Mouse (Mus musculus) frontal cortex, postnatal 10 days (tissue): ENCODE measurements around the gene Mocs3.
A peak's percentile ranks its signal among the peaks of the same experiment; 100 is the strongest.

Experiments
- DNase-seq, 2 experiments: peaks; one replicate each; pipeline ENCODE4 v3.0.0; 2022; ENCODE audit warnings: low spot score in 2 of 2, mixed read lengths in 1 of 2

The Mocs3 gene

GRCm38 (mm10) chr2:168242841-168243240 is 12.4 kb downstream of the Mocs3 start:
- DNase-seq, result no peak

- DNase-seq, result no peak
Observed at GRCm38 (mm10) chr2:168243278-168243677, 12.9 kb downstream of the Mocs3 start.

DNA sequence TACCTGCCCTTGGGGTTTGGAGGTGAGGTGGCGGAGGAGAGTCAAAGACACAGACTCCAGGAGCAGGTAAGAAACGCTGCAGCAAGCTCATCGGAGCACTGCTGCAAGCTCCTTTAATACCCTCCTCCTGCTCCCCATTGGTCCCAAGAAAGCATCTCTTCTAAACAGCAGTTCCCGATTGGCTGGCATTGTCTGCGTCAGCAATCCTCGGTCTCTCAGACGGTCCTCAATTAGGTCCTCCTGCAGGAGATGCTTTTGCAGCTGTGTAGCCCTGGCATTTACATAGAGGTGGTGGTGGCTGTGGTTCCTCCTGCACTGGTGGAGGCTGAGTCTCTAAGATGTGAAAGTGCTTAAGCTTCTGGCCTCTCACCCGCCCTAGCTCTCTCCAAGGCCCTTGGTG is 15.1 kb downstream of the Mocs3 start:
- no peak for DNase-seq

DNA sequence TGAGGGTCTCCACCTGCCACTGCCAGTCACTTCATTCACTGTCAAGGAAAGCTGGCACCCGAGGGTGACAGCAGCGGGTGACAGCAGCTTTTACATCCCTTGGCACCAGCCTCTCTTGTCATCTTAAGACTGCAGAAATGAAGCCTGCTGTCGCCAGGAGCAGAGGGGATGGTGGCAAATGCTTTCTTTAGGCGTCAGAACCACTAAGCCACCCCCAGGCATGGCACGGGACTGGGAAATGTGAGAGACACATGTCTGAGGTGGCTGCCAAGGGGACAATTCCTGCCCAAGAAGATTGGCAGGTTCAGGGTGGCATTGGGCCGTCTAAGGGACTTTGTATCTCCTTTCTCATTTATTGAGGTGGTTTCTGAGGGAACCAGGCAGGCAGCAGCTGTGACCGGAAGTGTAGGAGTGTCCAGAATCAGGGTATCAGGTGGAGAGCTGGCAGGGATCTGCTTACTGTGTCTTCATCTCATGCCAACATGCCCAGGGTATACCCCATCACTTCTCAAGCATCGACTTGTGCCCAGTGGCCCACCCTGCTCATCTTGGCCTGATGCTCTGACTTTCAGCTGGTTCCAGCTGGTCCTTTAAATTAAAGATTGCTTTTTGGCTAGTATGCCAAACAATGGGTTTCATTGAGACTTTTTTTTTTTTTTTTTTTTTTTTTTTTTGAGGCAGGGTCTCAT is 17.9 kb downstream of the Mocs3 start:
- DNase-seq, result no peak

GRCm38 (mm10) chr2:168248856-168249245 is 18.4 kb downstream of the Mocs3 start:
- DNase-seq, result no peak

- peak; percentile 54 to 76 for DNase-seq
Observed at GRCm38 (mm10) chr2:168250270-168250669, 19.8 kb downstream of the Mocs3 start.

DNA sequence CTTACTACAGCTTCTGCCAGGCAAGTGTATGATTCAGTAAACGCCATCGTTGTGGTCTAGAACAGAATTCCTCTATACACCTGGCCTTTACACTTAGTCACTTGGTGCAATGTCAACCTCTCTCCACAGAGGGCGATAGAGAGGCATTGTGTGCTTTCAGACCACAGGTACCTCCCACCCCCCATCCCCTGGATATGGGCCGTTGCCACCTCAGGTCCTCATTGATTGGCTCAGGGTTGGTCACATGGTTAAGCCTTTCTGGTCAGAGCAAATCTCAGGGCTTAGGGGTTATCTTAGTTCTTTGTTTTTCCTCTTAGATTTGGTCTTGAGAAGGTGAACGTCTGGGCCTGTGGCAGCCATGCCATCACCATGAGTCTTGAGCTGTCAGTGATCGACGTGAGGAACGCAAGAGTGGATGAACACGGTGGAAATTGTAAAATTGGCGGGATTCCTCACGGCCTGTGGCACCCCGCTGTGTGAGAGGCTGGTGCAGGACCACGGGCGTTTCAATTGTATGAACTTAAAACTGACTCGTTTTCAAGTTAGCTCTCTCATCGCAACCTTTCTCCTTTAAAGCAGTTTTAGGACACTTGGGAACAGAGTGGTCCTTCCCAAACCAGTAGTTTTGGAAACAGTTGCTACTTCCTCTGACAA is 22.3 kb downstream of the Mocs3 start:
- DNase-seq, result no peak

DNA sequence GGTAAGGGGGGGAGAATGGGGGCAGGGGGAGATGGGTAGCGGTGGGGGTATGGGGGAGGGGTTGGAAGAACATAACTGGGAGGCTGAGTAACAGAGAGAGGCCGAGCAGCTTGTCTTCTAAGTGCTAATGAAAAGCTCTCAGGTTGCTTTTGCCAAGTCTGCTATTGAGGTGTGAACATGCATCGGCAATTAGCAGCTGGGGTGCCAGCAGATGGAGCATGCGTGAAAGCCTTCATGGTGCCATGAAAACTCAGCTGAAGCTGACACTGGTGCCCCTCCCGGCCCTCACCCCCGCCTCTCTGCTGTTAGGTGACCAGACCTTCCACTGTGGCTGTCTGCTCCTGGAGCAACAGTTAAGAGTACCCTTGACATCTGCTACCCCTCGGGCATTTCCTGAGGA is 23.4 kb downstream of the Mocs3 start:
- peak in 1 of 2 experiments; percentile 44 for DNase-seq

DNA sequence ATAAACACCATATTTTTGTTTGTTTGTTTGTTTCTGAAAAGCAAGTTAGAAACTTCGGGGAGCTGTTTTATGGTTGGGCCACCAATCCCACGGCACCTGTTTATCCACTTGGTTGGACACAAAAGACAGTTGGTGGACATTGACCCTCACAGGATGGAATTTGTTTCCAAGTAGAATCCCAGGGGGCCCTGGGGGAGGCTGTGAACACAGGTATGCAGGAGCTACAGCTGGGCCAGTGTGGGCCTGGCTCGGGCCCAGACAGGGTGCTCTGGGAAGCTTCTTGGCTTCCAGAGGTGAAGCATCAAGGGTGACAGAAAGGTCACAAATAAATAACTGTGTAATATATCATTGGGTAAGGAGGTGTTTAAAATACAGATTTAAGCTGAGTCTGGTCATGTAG is 26.1 kb downstream of the Mocs3 start:
- DNase-seq, result no peak

DNA sequence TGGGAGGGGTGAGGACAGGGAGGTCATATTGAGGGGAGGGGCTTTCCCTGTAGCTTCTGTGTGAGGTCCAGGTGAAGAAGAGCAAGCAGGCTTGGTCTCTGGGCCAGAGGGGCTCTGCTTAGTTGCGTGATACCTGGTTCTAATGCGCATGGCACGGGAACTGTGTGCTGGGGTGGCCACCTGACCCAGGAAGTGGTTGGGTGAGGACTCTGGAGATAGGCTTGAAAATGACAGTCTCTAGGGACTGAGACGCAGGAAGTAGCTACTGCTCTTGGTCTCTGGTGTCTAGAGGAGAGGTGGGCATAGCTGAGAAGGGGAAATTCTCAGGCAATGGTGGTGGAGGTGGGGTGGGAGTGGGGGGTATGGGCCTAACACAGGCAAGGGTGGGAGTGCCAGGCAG is 26.8 kb downstream of the Mocs3 start:
- DNase-seq, result no peak

DNA sequence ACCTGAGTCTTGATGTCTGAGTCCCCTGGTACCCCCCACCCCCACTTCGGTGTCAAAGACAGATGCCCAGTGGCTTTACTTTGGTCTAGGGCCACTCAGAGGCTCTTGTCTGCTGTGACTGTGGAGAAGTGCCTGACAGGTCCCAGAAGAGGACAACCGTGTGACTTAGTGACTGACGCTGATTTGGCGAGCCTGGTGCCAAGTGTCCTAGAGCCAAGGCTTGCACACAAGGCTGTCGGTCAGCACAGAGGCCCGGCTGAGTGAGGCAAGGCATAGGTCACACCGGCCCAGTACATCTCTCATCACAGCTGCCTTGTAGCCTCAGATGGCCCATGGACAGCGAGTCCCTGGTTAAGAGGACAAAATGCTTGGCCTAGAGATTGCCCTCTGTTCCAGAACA is 28.6 kb downstream of the Mocs3 start:
- no peak for DNase-seq

DNA sequence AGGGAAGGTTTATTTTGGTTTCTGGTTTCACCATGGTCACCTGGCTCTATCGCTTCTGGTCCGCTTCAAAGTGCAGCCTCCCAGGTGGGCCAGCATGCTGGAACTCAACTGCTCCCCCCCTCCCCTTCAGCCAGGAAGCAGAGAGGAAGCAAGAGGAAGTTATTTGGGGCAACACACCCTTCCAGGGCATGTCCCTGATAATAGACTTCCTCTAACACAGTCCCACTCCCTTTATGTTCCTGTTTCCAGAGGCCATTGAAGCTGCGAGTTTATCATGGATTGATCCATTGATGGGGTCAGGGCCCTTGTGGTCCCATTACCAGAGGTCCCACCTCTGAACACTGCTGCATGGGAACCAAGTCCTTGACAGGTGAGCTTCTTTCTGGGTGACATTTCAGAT is 29.7 kb downstream of the Mocs3 start:
- no peak for DNase-seq

GRCm38 (mm10) chr2:168260900-168261299 is 30.5 kb downstream of the Mocs3 start:
- no peak for DNase-seq

DNA sequence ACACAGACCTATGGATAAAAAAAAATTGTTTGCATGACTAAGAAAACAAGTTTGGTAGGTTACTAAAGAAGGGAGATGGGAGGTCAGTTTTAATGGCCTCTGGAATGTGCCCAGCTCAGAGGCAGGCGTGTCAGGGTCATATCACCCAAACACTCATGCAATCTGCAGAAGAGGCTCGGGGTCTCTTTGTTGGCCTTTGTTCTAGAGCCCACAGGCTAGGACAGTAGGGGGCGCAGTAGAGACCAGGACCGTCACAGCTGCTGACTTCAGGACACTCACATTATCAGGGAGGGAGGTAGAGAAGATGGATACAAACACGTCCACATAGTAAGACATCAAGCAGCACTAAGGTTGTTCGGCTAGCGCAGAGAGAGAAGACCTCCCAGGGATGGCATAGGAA is 37.6 kb downstream of the Mocs3 start:
- no peak for DNase-seq

DNA sequence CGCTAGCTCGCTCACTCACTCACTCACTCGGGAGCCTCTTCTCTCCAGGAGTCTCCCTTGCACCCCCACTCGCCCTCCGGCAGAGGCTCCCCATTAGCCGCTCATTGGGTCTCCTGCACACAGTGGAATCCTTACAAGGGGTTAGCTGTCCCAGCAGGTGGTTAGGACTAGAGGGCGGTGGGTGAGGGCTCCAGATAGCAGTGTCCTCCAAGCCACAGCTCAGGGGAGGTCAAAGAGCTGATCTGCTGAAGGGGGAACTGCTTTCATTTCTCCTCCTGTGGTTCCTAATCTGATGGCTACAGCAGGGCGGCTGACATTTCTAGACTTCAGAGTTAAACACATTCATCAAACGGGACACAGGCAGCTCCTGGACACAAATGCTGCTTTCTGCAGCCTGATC is 43.0 kb downstream of the Mocs3 start:
- no peak for DNase-seq

DNA sequence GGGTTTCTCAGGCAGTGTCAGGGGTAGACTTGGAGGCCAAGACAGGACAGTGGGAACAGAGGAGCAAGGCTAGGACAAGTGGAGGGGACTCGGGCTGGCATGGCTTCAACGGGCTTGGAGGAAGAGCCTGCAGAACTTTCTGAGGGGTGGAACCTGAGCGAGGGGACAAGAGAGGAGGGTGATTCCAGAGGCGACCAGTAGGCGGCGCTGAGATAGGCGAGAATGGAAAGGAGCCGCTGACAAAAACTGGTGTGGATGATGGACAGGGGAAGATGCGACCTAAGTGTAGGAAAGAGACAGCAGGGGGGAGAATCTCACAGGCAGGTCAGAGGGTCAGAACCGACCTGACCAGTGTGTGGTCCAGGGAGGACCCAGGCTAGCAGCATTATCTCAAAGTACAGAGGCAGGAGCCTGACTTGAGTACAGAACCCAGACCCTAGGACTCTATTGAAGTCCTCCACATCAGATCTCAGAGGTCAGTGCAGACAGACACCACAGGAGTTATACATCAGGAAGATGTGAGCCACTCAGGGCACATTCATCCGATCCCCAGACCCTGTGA is 44.0 kb downstream of the Mocs3 start:
- DNase-seq, result peak in 1 of 2 experiments; percentile 58

- no peak for DNase-seq
Observed at GRCm38 (mm10) chr2:168280729-168281581, 50.5 kb downstream of the Mocs3 start.

DNA sequence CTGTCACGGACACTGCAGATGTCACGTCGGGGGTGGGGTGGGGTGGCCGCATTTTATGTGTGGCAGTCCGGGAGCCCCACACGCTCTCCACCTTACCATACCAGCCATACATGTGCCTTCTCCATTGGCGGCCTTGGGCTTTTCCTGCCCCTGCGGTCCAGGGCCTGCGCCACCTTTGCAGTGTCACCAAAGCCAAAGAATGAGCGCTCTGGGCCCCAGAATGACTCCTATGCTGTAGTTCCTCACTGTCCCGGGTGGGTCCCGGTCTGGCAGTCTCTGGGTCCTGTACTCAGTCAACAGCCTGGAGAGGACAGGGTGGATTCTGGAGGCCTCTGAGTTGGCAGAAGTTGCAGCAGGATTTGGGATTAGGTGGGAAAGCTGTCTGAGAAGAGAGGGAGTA is 51.2 kb downstream of the Mocs3 start, which contains the start of gene Kcng1:
Gene Kcng1, minus strand, starts transcription at position 155 of the 400 bp plus-strand sequence.
- no peak for DNase-seq
